Mouse (Mus musculus): Measurements from ENCODE around the gene Diexf. TPM values are rescaled to one million over a fixed set of nuclear protein-coding genes. Genes with fewer than 3 reads are reported as not detected.
A peak's percentile ranks its signal among the peaks of the same experiment; 100 is the strongest.

Gene Diexf
- polyA plus RNA-seq, 1 experiment from 2014 or later, result 7.4 TPM

- Histone ChIP-seq H3K4me3 (ENCODE audit: low read length) (no peak overlapping the region; the same call in 1 of the 2 replicates), H3K27ac (ENCODE audit: low read depth, low read length) (no peak overlapping the region; the same call in 1 of the 2 replicates), H3K4me2 (ENCODE audit: low read length) (peak overlapping the region; percentile 49), H3K9me3 (ENCODE audit: control insufficient read depth, low read length) (no peaks in the 10 kb centered on the region), H3K36me3 (ENCODE audit: control insufficient read depth, insufficient read depth, low read length) (0 out of 2 replicates have a peak, but pooled peaks cover 2% of the 10 kb centered on the region), H3K9ac (ENCODE audit: low read depth, low read length) (peak overlapping the region; percentile 41; the same call in 1 of the 2 replicates), H3K27me3 (replicated peaks; ENCODE audit: control insufficient read depth, insufficient read depth, low read length) (no peaks in the 10 kb centered on the region), H3K4me1 (ENCODE audit: control insufficient read depth, insufficient read depth, low read depth, low read length) (peaks cover 7% of the 10 kb centered on the region)
- WGBS, result 82% methylated on average over 8 of the region's 8 CpGs
- peak; percentile 25; the same call in 1 of the 2 replicates for ATAC-seq
Observed at GRCm38 (mm10) chr1:193130839-193131238, 767 bp upstream of the Diexf start.

- Histone ChIP-seq H3K4me1 (ENCODE audit: control insufficient read depth, insufficient read depth, low read depth, low read length) (peaks cover 7% of the 10 kb centered on the region), H3K27me3 (replicated peaks; ENCODE audit: control insufficient read depth, insufficient read depth, low read length) (no peaks in the 10 kb centered on the region), H3K4me2 (ENCODE audit: low read length) (peak overlapping the region; percentile 49), H3K4me3 (ENCODE audit: low read length) (peak overlapping the region; percentile 95), H3K27ac (ENCODE audit: low read depth, low read length) (peak overlapping the region; percentile 71), H3K9ac (ENCODE audit: low read depth, low read length) (peak overlapping the region; percentile 41), H3K36me3 (ENCODE audit: control insufficient read depth, insufficient read depth, low read length) (0 out of 2 replicates have a peak, but pooled peaks cover 2% of the 10 kb centered on the region), H3K9me3 (ENCODE audit: control insufficient read depth, low read length) (no peaks in the 10 kb centered on the region)
- 24% methylated on average over 11 of the region's 11 CpGs for WGBS
- peak; percentile 64 for ATAC-seq
Observed at GRCm38 (mm10) chr1:193130456-193130825, 369 bp upstream of the Diexf start.

- Histone ChIP-seq H3K4me2 (ENCODE audit: low read length) (peak overlapping the region; percentile 52), H3K4me3 (ENCODE audit: low read length) (peak overlapping the region; percentile 95), H3K27ac (ENCODE audit: low read depth, low read length) (no peak overlapping the region), H3K27me3 (replicated peaks; ENCODE audit: control insufficient read depth, insufficient read depth, low read length) (no peaks in the 10 kb centered on the region), H3K36me3 (ENCODE audit: control insufficient read depth, insufficient read depth, low read length) (0 out of 2 replicates have a peak, but pooled peaks cover 2% of the 10 kb centered on the region), H3K9me3 (ENCODE audit: control insufficient read depth, low read length) (no peaks in the 10 kb centered on the region), H3K9ac (ENCODE audit: low read depth, low read length) (peak overlapping the region; percentile 76), H3K4me1 (ENCODE audit: control insufficient read depth, insufficient read depth, low read depth, low read length) (peaks cover 7% of the 10 kb centered on the region)
- no peak for ATAC-seq
- WGBS, result 29% methylated on average over 5 of the region's 5 CpGs
Observed at GRCm38 (mm10) chr1:193129321-193129720, 751 bp downstream of the Diexf start.

GRCm38 (mm10) chr1:193128055-193128454, 2.0 kb downstream of the Diexf start:
- H3K4me3 ChIP-seq (ENCODE audit: low read length), result no peak overlapping the region
- H3K36me3 ChIP-seq (ENCODE audit: control insufficient read depth, insufficient read depth, low read length), result peaks cover 5% of the 10 kb centered on the region; the same call in 1 of the 2 replicates
- no peak overlapping the region for H3K9ac ChIP-seq (ENCODE audit: low read depth, low read length)
- WGBS, result 94% methylated on average over 6 of the region's 6 CpGs
- H3K27me3 ChIP-seq (replicated peaks; ENCODE audit: control insufficient read depth, insufficient read depth, low read length), result no peaks in the 10 kb centered on the region
- ATAC-seq, result no peak
- no peaks in the 10 kb centered on the region for H3K9me3 ChIP-seq (ENCODE audit: control insufficient read depth, low read length)
- H3K4me2 ChIP-seq (ENCODE audit: low read length), result no peak overlapping the region
- no peak overlapping the region for H3K27ac ChIP-seq (ENCODE audit: low read depth, low read length)
- peaks cover 7% of the 10 kb centered on the region for H3K4me1 ChIP-seq (ENCODE audit: control insufficient read depth, insufficient read depth, low read depth, low read length)

DNA sequence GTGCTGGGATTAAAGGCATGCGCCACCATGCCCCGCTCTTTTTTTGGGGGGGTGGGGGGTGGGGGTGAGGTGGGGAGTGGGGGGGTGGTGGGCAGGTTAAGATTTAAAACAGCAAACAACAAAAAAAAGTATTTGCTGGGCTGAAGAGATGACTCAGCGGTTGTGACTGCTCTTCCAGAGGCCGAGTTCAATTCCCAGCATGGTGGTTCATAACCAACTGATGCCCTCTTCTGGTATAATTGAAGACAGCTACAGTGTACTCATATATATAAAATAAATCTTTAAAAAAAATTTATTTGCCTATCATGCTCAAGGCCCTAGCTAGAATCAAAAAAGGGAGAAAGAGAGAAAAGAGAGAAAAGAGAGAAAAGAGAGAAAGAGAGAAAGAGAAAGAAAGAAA, 4.2 kb downstream of the Diexf start:
- no peak overlapping the region for H3K4me3 ChIP-seq (ENCODE audit: low read length)
- WGBS, result 68% methylated on average over 4 of the region's 4 CpGs

DNA sequence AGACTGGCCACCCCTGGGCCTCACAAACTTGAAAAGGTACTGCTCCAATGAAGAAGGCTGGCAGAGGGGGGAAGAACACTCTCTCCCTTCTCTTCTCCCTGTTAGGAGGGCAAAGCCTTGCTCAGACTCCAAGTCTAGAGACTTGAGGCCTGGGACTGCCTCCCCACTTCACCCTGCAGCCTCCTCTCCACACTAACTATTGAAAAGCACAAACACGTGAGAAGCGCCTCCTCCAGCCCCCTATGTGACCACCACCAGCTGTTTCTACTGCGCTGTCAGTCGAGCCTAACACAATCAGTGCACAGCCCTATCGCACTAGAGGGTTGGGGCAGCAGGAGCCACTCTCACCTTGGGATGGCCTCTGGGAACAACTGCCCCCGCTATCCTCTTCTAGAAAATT, 6.8 kb downstream of the Diexf start:
- H3K27ac ChIP-seq (ENCODE audit: low read depth, low read length), result no peak overlapping the region
- H3K9me3 ChIP-seq (ENCODE audit: control insufficient read depth, low read length), result no peaks in the 10 kb centered on the region
- H3K36me3 ChIP-seq (ENCODE audit: control insufficient read depth, insufficient read depth, low read length), result peaks cover 31% of the 10 kb centered on the region
- H3K27me3 ChIP-seq (replicated peaks; ENCODE audit: control insufficient read depth, insufficient read depth, low read length), result no peaks in the 10 kb centered on the region
- H3K4me1 ChIP-seq (ENCODE audit: control insufficient read depth, insufficient read depth, low read depth, low read length), result no peaks in the 10 kb centered on the region
- H3K9ac ChIP-seq (ENCODE audit: low read depth, low read length), result no peak overlapping the region
- H3K4me3 ChIP-seq (ENCODE audit: low read length), result no peak overlapping the region
- H3K4me2 ChIP-seq (ENCODE audit: low read length), result no peak overlapping the region
- no peak for ATAC-seq
- WGBS, result 92% methylated on average over 6 of the region's 6 CpGs

More for the DNA sequence above, 4.2 kb downstream of the Diexf start:
- no peak overlapping the region for H3K27ac ChIP-seq (ENCODE audit: low read depth, low read length)
- H3K27me3 ChIP-seq (replicated peaks; ENCODE audit: control insufficient read depth, insufficient read depth, low read length), result no peaks in the 10 kb centered on the region
- H3K9ac ChIP-seq (ENCODE audit: low read depth, low read length), result no peak overlapping the region
- no peaks in the 10 kb centered on the region for H3K9me3 ChIP-seq (ENCODE audit: control insufficient read depth, low read length)
- no peak overlapping the region for H3K4me2 ChIP-seq (ENCODE audit: low read length)
- H3K36me3 ChIP-seq (ENCODE audit: control insufficient read depth, insufficient read depth, low read length), result peaks cover 18% of the 10 kb centered on the region
- ATAC-seq, result no peak
- peaks cover 7% of the 10 kb centered on the region for H3K4me1 ChIP-seq (ENCODE audit: control insufficient read depth, insufficient read depth, low read depth, low read length)

GRCm38 (mm10) chr1:193122793-193123192, 7.3 kb downstream of the Diexf start:
- 97% methylated on average over 7 of the region's 7 CpGs for WGBS
- H3K4me1 ChIP-seq (ENCODE audit: control insufficient read depth, insufficient read depth, low read depth, low read length), result no peaks in the 10 kb centered on the region
- no peak overlapping the region for H3K9ac ChIP-seq (ENCODE audit: low read depth, low read length)
- peaks cover 35% of the 10 kb centered on the region for H3K36me3 ChIP-seq (ENCODE audit: control insufficient read depth, insufficient read depth, low read length)
- H3K4me2 ChIP-seq (ENCODE audit: low read length), result no peak overlapping the region
- H3K4me3 ChIP-seq (ENCODE audit: low read length), result no peak overlapping the region
- no peak overlapping the region for H3K27ac ChIP-seq (ENCODE audit: low read depth, low read length)
- no peaks in the 10 kb centered on the region for H3K9me3 ChIP-seq (ENCODE audit: control insufficient read depth, low read length)
- H3K27me3 ChIP-seq (replicated peaks; ENCODE audit: control insufficient read depth, insufficient read depth, low read length), result no peaks in the 10 kb centered on the region
- ATAC-seq, result no peak

- no peak overlapping the region for H3K27ac ChIP-seq (ENCODE audit: low read depth, low read length)
- H3K9ac ChIP-seq (ENCODE audit: low read depth, low read length), result no peak overlapping the region
- H3K4me3 ChIP-seq (ENCODE audit: low read length), result no peak overlapping the region
- peaks cover 56% of the 10 kb centered on the region for H3K36me3 ChIP-seq (ENCODE audit: control insufficient read depth, insufficient read depth, low read length)
- no peaks in the 10 kb centered on the region for H3K4me1 ChIP-seq (ENCODE audit: control insufficient read depth, insufficient read depth, low read depth, low read length)
- no peaks in the 10 kb centered on the region for H3K9me3 ChIP-seq (ENCODE audit: control insufficient read depth, low read length)
- no peak overlapping the region for H3K4me2 ChIP-seq (ENCODE audit: low read length)
- WGBS, result 91% methylated on average over 9 of the region's 9 CpGs
- H3K27me3 ChIP-seq (replicated peaks; ENCODE audit: control insufficient read depth, insufficient read depth, low read length), result no peaks in the 10 kb centered on the region
- ATAC-seq, result no peak
Observed at GRCm38 (mm10) chr1:193112093-193112492, 18.0 kb downstream of the Diexf start.

- H3K9ac ChIP-seq (ENCODE audit: low read depth, low read length), result no peak overlapping the region
- no peak overlapping the region for H3K4me3 ChIP-seq (ENCODE audit: low read length)
- no peak overlapping the region for H3K4me2 ChIP-seq (ENCODE audit: low read length)
- WGBS, result 85% methylated on average over 3 of the region's 3 CpGs
- H3K9me3 ChIP-seq (ENCODE audit: control insufficient read depth, low read length), result no peaks in the 10 kb centered on the region
- peaks cover 26% of the 10 kb centered on the region for H3K36me3 ChIP-seq (ENCODE audit: control insufficient read depth, insufficient read depth, low read length)
- no peaks in the 10 kb centered on the region for H3K27me3 ChIP-seq (replicated peaks; ENCODE audit: control insufficient read depth, insufficient read depth, low read length)
- ATAC-seq, result no peak
- no peak overlapping the region for H3K27ac ChIP-seq (ENCODE audit: low read depth, low read length)
- H3K4me1 ChIP-seq (ENCODE audit: control insufficient read depth, insufficient read depth, low read depth, low read length), result no peaks in the 10 kb centered on the region
Observed at GRCm38 (mm10) chr1:193102996-193103395, 27.1 kb downstream of the Diexf start.

- H3K9ac ChIP-seq (ENCODE audit: low read depth, low read length), result no peak overlapping the region
- H3K27me3 ChIP-seq (replicated peaks; ENCODE audit: control insufficient read depth, insufficient read depth, low read length), result no peaks in the 10 kb centered on the region
- WGBS, result 85% methylated on average over 5 of the region's 5 CpGs
- peaks cover 22% of the 10 kb centered on the region for H3K36me3 ChIP-seq (ENCODE audit: control insufficient read depth, insufficient read depth, low read length)
- no peaks in the 10 kb centered on the region for H3K9me3 ChIP-seq (ENCODE audit: control insufficient read depth, low read length)
- no peak overlapping the region for H3K27ac ChIP-seq (ENCODE audit: low read depth, low read length)
- H3K4me1 ChIP-seq (ENCODE audit: control insufficient read depth, insufficient read depth, low read depth, low read length), result no peaks in the 10 kb centered on the region
- ATAC-seq, result no peak
- H3K4me3 ChIP-seq (ENCODE audit: low read length), result no peak overlapping the region
- H3K4me2 ChIP-seq (ENCODE audit: low read length), result no peak overlapping the region
Observed at GRCm38 (mm10) chr1:193102556-193102955, 27.5 kb downstream of the Diexf start.

Measured in hindbrain, embryonic 16.5 days (tissue).